Mouse (Mus musculus) bone marrow macrophage, adult 2 months (primary cell): ENCODE measurements around the gene Lmbrd2. TPM values are rescaled to one million over a fixed set of nuclear protein-coding genes. Genes with fewer than 3 reads are reported as not detected.
"Not testable (repeated sequence)": the region's sequence is repeated elsewhere in the genome, so short reads cannot be mapped to it uniquely, and the experiment has no call there.

Source experiments
- H3K27ac ChIP-seq: 2 replicates; pipeline ENCODE4 v1.5.1; 2012; ENCODE audit warnings: low read depth, low read length; ENCODE audit not compliant: insufficient read depth
- H3K4me1 ChIP-seq: 2 replicates; pipeline ENCODE4 v1.6.1; 2012; ENCODE audit warnings: low read length; ENCODE audit not compliant: control insufficient read depth, insufficient read depth
- H3K4me3 ChIP-seq: 2 replicates; pipeline ENCODE4 v1.5.1; 2012; ENCODE audit warnings: mild to moderate bottlenecking, low read length, moderate library complexity; ENCODE audit not compliant: insufficient read depth
- CTCF ChIP-seq: IDR thresholded peaks from 2 replicates; pipeline ENCODE4 v1.5.1; 2012; ENCODE audit warnings: low read depth, mild to moderate bottlenecking, low read length, moderate library complexity
- POLR2A ChIP-seq: IDR thresholded peaks from 2 replicates; pipeline ENCODE4 v1.6.1; 2012; ENCODE audit warnings: mild to moderate bottlenecking, low read depth, low read length, borderline replicate concordance
- polyA plus RNA-seq: library from polyadenylated mRNA; stranded (reverse); fragments of >200 nt; gene quantifications from 2 replicates; pipeline ENCODE4 v1.2.4, GENCODE M21; 2012; ENCODE audit not compliant: missing spikeins, insufficient read depth, insufficient read length

The Lmbrd2 gene
- polyA plus RNA-seq, 1 experiment, result 20.6 TPM

DNA sequence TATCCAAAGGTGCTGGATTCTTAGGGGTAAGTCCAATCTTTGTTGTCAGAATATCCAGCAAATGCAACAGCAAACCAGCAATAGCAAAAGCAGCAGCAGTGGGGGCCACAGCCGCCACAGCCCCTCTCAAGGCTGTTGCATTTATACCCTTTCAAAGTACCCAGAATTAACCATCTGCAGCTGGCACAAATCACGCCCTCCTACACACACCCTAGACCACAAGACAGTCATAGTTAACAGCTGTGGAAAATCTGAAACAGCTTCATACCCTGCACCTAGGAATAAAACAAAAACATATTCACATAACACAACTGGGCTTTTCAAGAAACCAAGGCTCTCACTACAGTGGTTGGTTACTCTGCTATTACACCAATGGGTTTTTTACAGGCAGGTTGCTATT is 49.4 kb downstream of the Lmbrd2 start:
- TF ChIP-seq CTCF (no peak), POLR2A (no peak)
- Histone ChIP-seq H3K27ac (no peak overlapping the region), H3K4me1 (no peaks in the 10 kb centered on the region), H3K4me3 (no peak overlapping the region)

GRCm38 (mm10) chr15:9192685-9193084 is 52.3 kb downstream of the Lmbrd2 start:
- H3K4me3 ChIP-seq, H3K4me1 ChIP-seq, H3K27ac ChIP-seq: not testable (repeated sequence)

GRCm38 (mm10) chr15:9198421-9198820 is 58.1 kb downstream of the Lmbrd2 start:
- no peak for TF ChIP-seq CTCF
- TF ChIP-seq POLR2A, result no peak
- Histone ChIP-seq H3K4me1 (no peaks in the 10 kb centered on the region), H3K4me3 (no peak overlapping the region), H3K27ac (no peak overlapping the region)

GRCm38 (mm10) chr15:9211891-9212290 is 71.5 kb downstream of the Lmbrd2 start:
- Histone ChIP-seq H3K4me1 (no peaks in the 10 kb centered on the region), H3K27ac (no peak overlapping the region), H3K4me3 (no peak overlapping the region)
- TF ChIP-seq CTCF (no peak), POLR2A (no peak)

- not testable (repeated sequence) for H3K4me1 ChIP-seq, H3K4me3 ChIP-seq, H3K27ac ChIP-seq
Observed at GRCm38 (mm10) chr15:9213026-9213425, 72.7 kb downstream of the Lmbrd2 start.

GRCm38 (mm10) chr15:9213431-9213830 is 73.1 kb downstream of the Lmbrd2 start:
- H3K4me1 ChIP-seq, H3K27ac ChIP-seq, H3K4me3 ChIP-seq: not testable (repeated sequence)

GRCm38 (mm10) chr15:9216446-9216845 is 76.1 kb downstream of the Lmbrd2 start:
- Histone ChIP-seq H3K27ac (no peak overlapping the region), H3K4me3 (no peak overlapping the region), H3K4me1 (no peaks in the 10 kb centered on the region)
- TF ChIP-seq POLR2A (no peak), CTCF (no peak)

DNA sequence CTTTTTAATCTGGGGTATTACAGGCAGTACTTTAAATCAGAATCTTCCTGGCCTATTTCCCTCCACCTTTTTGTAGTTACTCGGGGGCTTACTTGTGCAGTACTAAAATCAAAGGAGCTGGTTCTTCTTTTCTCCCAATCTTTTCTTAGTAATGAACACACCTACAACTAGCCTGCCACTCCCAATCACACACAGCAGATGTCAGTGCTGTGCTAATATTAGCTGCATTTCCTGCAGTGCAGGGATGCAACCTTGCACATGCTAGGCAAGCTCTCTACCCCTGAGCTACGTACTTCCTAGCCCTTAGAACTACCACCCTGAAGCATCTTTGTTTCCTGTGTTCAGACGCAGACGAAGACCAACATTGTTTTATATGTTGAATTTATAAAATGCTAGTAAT is 90.6 kb downstream of the Lmbrd2 start:
- not testable (repeated sequence) for H3K4me1 ChIP-seq, H3K27ac ChIP-seq, H3K4me3 ChIP-seq

DNA sequence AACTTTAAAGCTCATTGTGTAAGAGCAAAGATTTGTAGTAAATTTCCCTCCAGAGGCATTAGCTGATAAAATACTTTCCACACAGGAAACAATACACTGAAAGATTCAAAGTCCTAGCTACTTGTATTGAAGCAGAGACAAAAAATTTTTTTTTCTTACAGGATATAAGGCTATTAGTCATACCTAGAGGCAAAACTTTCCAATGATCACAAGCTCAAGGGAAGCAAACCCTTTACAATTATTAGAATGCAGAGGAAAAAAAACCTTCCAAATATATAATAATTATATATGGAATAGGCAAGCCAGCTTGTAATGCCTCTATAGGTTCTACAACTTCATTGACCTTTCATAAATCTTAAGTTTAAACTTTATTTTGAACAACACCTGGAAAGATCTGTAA is 106.0 kb downstream of the Lmbrd2 start:
- TF ChIP-seq POLR2A, result no peak
- no peak for TF ChIP-seq CTCF

More for the DNA sequence above, 106.0 kb downstream of the Lmbrd2 start:
- Histone ChIP-seq H3K4me1 (no peaks in the 10 kb centered on the region), H3K27ac (no peak overlapping the region), H3K4me3 (no peak overlapping the region)

Other genes with a start within 250 kb of the Lmbrd2 start
- not detected in 2 replicates for gene Ranbp3l, start 172.6 kb upstream of the Lmbrd2 start, polyA plus RNA-seq
- 19.4 and 22.9 TPM in 2 replicates for gene Nadk2, start 69.3 kb upstream of the Lmbrd2 start, polyA plus RNA-seq
- gene Skp2, start 14.9 kb downstream of the Lmbrd2 start, polyA plus RNA-seq, result 14.2 and 14.4 TPM in 2 replicates
- gene Ugt3a1, start 136.3 kb downstream of the Lmbrd2 start, polyA plus RNA-seq, result not detected in 2 replicates
- gene Ugt3a2, start 195.0 kb downstream of the Lmbrd2 start, polyA plus RNA-seq, result not detected in 2 replicates